ENCODE assay signal across 8 mouse cellular contexts in the genomic region with DNA sequence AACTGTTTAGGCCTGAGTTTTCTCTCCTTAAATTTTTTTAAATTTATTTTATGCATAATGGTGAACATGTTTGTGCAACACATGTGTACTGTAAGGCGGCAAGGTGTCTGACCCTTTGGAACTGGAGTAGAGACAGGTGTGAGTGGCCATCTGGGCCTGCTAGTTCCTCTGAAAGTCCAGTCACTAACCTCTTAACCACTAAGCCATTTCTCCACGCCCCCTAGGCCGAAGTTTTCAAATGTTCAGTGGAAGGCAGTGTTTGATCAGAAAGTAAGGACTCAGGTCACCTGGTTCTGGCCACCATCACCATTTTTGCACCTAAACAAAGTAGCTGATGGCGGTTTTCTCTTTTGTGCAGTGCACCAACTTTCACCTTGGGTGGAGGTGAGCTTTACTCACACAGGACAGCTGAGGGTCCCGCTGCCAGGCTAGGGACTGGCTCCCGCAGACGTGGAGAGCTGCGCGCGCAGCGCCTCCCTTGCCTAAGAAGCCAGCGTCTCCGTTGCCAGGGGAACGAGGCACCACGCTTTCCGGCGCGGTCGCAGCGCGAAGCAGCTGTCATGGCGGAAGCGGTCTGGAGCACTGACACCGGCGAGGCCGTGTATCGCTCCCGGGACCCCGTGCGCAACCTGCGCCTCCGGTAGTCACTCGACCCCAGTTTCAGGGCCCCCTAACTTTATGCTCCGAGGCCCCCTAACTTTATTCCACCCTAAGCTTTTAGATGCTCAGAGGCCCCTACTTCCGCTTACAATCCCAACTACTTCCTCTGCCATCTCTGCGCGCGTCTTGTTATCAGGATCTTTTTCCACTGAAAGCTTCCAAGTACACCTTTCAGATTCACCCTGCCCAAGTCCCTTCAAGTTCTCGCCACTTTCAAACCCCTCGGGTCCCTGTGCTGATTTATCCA. TPM values are rescaled to one million over a fixed set of nuclear protein-coding genes. Genes with fewer than 3 reads are reported as not detected.
DNase-seq lines count a peak whose midpoint lies in the region; ATAC-seq and TF ChIP-seq lines count a peak whose summit lies in the region.

Mks1 (plus strand) TSS at position 526 of the 907 bp plus-strand sequence.

- intact Hi-C loops in heart, postnatal 14 days (cut with DNase I) = no loop called here

- ATAC-seq in cerebellum, adult (ENCODE audit: insufficient number of reproducible peaks, low FRiP score, low TSS enrichment) = peak; percentile 82; the same call in 1 of the 2 replicates
- ATAC-seq in forebrain, embryonic 14.5 days = peak; percentile 99
- ATAC-seq in neural tube, embryonic 15.5 days (ENCODE audit: low FRiP score) = peak; percentile 94

- TF ChIP-seq EP300 in ES-Bruce4 (IDR thresholded peaks at IDR 0.05; ENCODE audit: insufficient read depth, low read depth, low read length) = 0 out of 2 replicates have a peak, but pooled peaks have one; percentile 32

- peak within 1 kb of the TSS; percentile 48 for H3K4me2 ChIP-seq in forebrain, embryonic 14.5 days (ENCODE audit: low read length)
- H3K4me2 ChIP-seq in neural tube, embryonic 15.5 days = peak within 1 kb of the TSS; percentile 87

- TF ChIP-seq POLR2A in ES-Bruce4 (IDR thresholded peaks at IDR 0.05; ENCODE audit: insufficient read depth, low read length) = no peak

- H3K4me3 ChIP-seq in ES-Bruce4 (ENCODE audit: low read depth, low read length) = peak within 1 kb of the TSS; percentile 52
- H3K4me3 ChIP-seq in forebrain, embryonic 14.5 days (ENCODE audit: low read depth, low read length) = peak within 1 kb of the TSS; percentile 53
- peak within 1 kb of the TSS; percentile 68 for H3K4me3 ChIP-seq in neural tube, embryonic 15.5 days (replicated peaks)

- no peak within 1 kb of the TSS for H3K27ac ChIP-seq in ES-Bruce4 (ENCODE audit: insufficient read depth, low read length)
- peak within 1 kb of the TSS; percentile 56 for H3K27ac ChIP-seq in forebrain, embryonic 14.5 days (ENCODE audit: low read depth, low read length)
- peak within 1 kb of the TSS; percentile 86 for H3K27ac ChIP-seq in neural tube, embryonic 15.5 days (replicated peaks)

- no peaks in the 10 kb centered on the region for H3K9me3 ChIP-seq in ES-Bruce4 (replicated peaks; ENCODE audit: control insufficient read depth, insufficient read depth, low read length, poor library complexity, severe bottlenecking)
- H3K9me3 ChIP-seq in forebrain, embryonic 14.5 days (replicated peaks; ENCODE audit: control insufficient read depth, low read length) = no peaks in the 10 kb centered on the region
- H3K9me3 ChIP-seq in neural tube, embryonic 15.5 days (replicated peaks) = no peaks in the 10 kb centered on the region

- DNase-seq in forebrain, embryonic 14.5 days (ENCODE audit: low spot score) = peak; percentile 98
- peak; percentile 86 to 92 for DNase-seq in heart, postnatal 14 days
- peak; percentile 90 for DNase-seq in layer of hippocampus, adult 11-12 months (ENCODE audit: low spot score)
- peak; percentile 86 to 90 for DNase-seq in lung, adult 18-20 months
- DNase-seq in testis, postnatal 14 days (ENCODE audit: low spot score) = peak; percentile 91

- H3K36me3 ChIP-seq in ES-Bruce4 (ENCODE audit: control insufficient read depth, insufficient read depth, low read length, poor library complexity, severe bottlenecking) = peaks cover 2% of the 10 kb centered on the region; the same call in 1 of the 2 replicates
- peaks cover 14% of the 10 kb centered on the region; the same call in 1 of the 2 replicates for H3K36me3 ChIP-seq in forebrain, embryonic 14.5 days (ENCODE audit: control insufficient read depth, insufficient read depth, low read length)
- peaks cover 6% of the 10 kb centered on the region; the same call in 1 of the 2 replicates for H3K36me3 ChIP-seq in neural tube, embryonic 15.5 days

- WGBS in forebrain, embryonic 14.5 days = 4% methylated on average over 40 of the region's 40 CpGs
- WGBS in neural tube, embryonic 15.5 days = 5% methylated on average over 40 of the region's 40 CpGs

- TF ChIP-seq CTCF in ES-Bruce4 (IDR thresholded peaks at IDR 0.05; ENCODE audit: low read depth, low read length) = no peak

- H3K4me1 ChIP-seq in ES-Bruce4 (ENCODE audit: control insufficient read depth, insufficient read depth, low read length) = no peaks in the 10 kb centered on the region
- 0 out of 2 replicates have a peak, but pooled peaks cover 3% of the 10 kb centered on the region for H3K4me1 ChIP-seq in forebrain, embryonic 14.5 days (ENCODE audit: control insufficient read depth, insufficient read depth, low read length)
- peaks cover 14% of the 10 kb centered on the region for H3K4me1 ChIP-seq in neural tube, embryonic 15.5 days

- H3K27me3 ChIP-seq in ES-Bruce4 (ENCODE audit: control insufficient read depth, insufficient read depth, low read length, poor library complexity, severe bottlenecking) = no peaks in the 10 kb centered on the region
- no peaks in the 10 kb centered on the region for H3K27me3 ChIP-seq in forebrain, embryonic 14.5 days (replicated peaks; ENCODE audit: control insufficient read depth, insufficient read depth, low read length)
- H3K27me3 ChIP-seq in neural tube, embryonic 15.5 days (replicated peaks) = no peaks in the 10 kb centered on the region

- peak within 1 kb of the TSS; percentile 56 for H3K9ac ChIP-seq in ES-Bruce4 (ENCODE audit: low read depth, poor library complexity, severe bottlenecking)
- peak within 1 kb of the TSS; percentile 63 for H3K9ac ChIP-seq in forebrain, embryonic 14.5 days (ENCODE audit: low read length)
- peak within 1 kb of the TSS; percentile 55 for H3K9ac ChIP-seq in neural tube, embryonic 15.5 days (replicated peaks)

RNA-seq across cellular contexts. Expression of gene Mks1, which starts in this region (rescaled TPM):
- 8.2 and 12.1 TPM in 2 replicates for polyA plus RNA-seq in ES-Bruce4 (2011; ENCODE audit: insufficient read depth, insufficient read length, low read depth, missing spikeins)
- 9.1 and 10.4 TPM in 2 replicates for polyA plus RNA-seq in forebrain, embryonic 14.5 days (2014; fragmentation: Nextera tagmentation; extraction: Ambion mirVana)
- total RNA-seq in heart, postnatal 14 days (2021) = 1 to 10 TPM; 2.1 to 2.9 TPM
- 12.1 and 12.4 TPM in 2 replicates for polyA plus RNA-seq in neural tube, embryonic 15.5 days (2015; fragmentation: Nextera tagmentation; extraction: Ambion mirVana)
